Mouse (Mus musculus) stomach, postnatal 0 days (tissue): Measurements from ENCODE around the gene Prm1. TPM values are rescaled to one million over a fixed set of nuclear protein-coding genes. Genes with fewer than 3 reads are reported as not detected.
"Not testable (repeated sequence)": the region's sequence is repeated elsewhere in the genome, so short reads cannot be mapped to it uniquely, and the experiment has no call there.

ENCODE experiments used
- ATAC-seq: fragments of 200-750 bp; cut with Nextera tagmentation; 2 replicates; pipeline ENCODE4 v1.8.0; 2017; ENCODE audit not compliant: low FRiP score, low TSS enrichment
- DNase-seq: peaks from one replicate; pipeline ENCODE4 v3.0.0-alpha.2; 2016; ENCODE audit warnings: low spot score
- H3K27ac ChIP-seq: fragments of 300-500 bp; sonication (generic); replicated peaks from 2 replicates; pipeline ENCODE4 v1.5.1; 2014; ENCODE audit warnings: mild to moderate bottlenecking, control low read depth
- H3K27me3 ChIP-seq: fragments of 300-500 bp; sonication (generic); 2 replicates; pipeline ENCODE4 v1.6.1; 2014; ENCODE audit warnings: low read length; ENCODE audit not compliant: control insufficient read depth, insufficient read depth
- H3K36me3 ChIP-seq: fragments of 300-500 bp; sonication (generic); 2 replicates; pipeline ENCODE4 v1.6.1; 2014; ENCODE audit warnings: low read length, mixed read lengths; ENCODE audit not compliant: control insufficient read depth, insufficient read depth
- H3K4me1 ChIP-seq: fragments of 300-500 bp; sonication (generic); replicated peaks from 2 replicates; pipeline ENCODE4 v1.6.1; 2014; ENCODE audit warnings: antibody characterized with exemption; ENCODE audit not compliant: control insufficient read depth, insufficient read depth
- H3K4me2 ChIP-seq: fragments of 300-500 bp; sonication (generic); replicated peaks from 2 replicates; pipeline ENCODE4 v1.6.1; 2014; ENCODE audit warnings: low read depth, mild to moderate bottlenecking, control low read depth, moderate library complexity
- H3K4me3 ChIP-seq: fragments of 300-500 bp; sonication (generic); 2 replicates; pipeline ENCODE4 v1.5.1; 2014; ENCODE audit warnings: low read depth, low read length, control low read depth
- H3K9ac ChIP-seq: fragments of 300-500 bp; sonication (generic); 2 replicates; pipeline ENCODE4 v1.6.1; 2014; ENCODE audit warnings: mild to moderate bottlenecking, low read length, control low read depth, mixed read lengths
- H3K9me3 ChIP-seq: fragments of 300-500 bp; sonication (generic); 2 replicates; pipeline ENCODE4 v1.6.1; 2016; ENCODE audit warnings: low read length; ENCODE audit not compliant: control insufficient read depth
- CTCF ChIP-seq: IDR thresholded peaks from 2 replicates; pipeline ENCODE4 v1.5.1; 2016; ENCODE audit warnings: antibody characterized with exemption, low read depth, mild to moderate bottlenecking, moderate library complexity
- EP300 ChIP-seq: optimal IDR thresholded peaks from 2 replicates; pipeline ENCODE3; 2016; ENCODE audit warnings: antibody characterized with exemption
- WGBS: fragments of 180-500 bp; shearing (Covaris S2); extraction: QIAGEN DNeasy Blood & Tissue Kit; methylation state at CpG from one replicate; pipeline ENCODE4 v1.1.7; 2014; 5-methylcytosine and 5-hydroxymethylcytosine counted together
- polyA plus RNA-seq: library from polyadenylated mRNA; unstranded; fragments of >200 nt; fragmentation: Nextera tagmentation; extraction: Ambion mirVana; gene quantifications from 2 replicates; pipeline ENCODE4 v1.2.1, GENCODE M21; 2015

Gene Prm1
- polyA plus RNA-seq, result 0.23 TPM in 1 of 2 replicates, not detected in the other

DNA sequence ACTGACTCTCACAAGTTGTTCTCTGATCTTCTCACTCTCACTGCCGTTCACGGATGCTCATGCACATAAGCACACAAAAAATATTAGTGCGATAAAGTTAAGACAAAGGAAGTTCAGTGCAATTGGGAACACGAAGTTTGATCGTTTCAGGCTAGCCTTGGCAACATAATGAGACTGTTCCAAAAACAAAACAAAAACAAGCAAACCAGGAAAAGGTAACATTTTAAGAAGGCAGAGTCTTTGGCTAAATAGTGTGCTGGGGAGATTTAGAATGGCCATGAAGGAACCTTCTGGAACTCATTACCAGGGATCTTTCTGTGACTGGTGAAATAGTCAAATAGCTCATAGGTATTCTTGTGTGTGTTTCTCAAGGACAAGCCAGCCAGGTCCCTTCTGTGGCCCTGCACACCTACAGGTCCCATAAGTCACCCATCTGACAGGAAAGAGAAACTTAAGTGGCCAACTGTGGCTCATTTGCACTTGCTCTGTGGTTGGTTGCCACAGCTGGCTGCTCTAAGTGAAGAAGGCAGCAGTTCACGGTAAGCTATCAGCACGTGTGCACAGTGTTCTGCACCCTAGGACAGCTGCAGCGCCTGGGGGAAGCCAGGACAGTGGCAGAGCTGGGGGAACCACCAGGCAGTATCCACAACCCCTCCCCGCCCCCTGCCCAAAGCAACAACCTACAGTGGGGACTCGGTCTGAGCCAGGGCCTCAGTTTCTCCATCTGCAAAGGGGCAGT is at the start of gene Prm1:
Gene Prm1 (minus strand): TSS at position 51 of the 739 bp plus-strand sequence.
- no peak within 1 kb of the TSS for H3K4me2 ChIP-seq
- no peaks in the 10 kb centered on the region for H3K27me3 ChIP-seq
- TF ChIP-seq CTCF, result no peak
- no peak for TF ChIP-seq EP300
- DNase-seq, result no peak
- no peak within 1 kb of the TSS for H3K27ac ChIP-seq
- H3K4me1 ChIP-seq, result no peaks in the 10 kb centered on the region
- no peak within 1 kb of the TSS for H3K9ac ChIP-seq
- no peak for ATAC-seq
- no peak within 1 kb of the TSS for H3K4me3 ChIP-seq
- H3K36me3 ChIP-seq, result no peaks in the 10 kb centered on the region
- no peaks in the 10 kb centered on the region for H3K9me3 ChIP-seq
- WGBS, result 81% methylated on average over 10 of the region's 10 CpGs

GRCm38 (mm10) chr16:10852216-10852615 is 46.6 kb upstream of the Prm1 start:
- not testable (repeated sequence) for H3K4me3 ChIP-seq, H3K4me2 ChIP-seq, H3K9me3 ChIP-seq, H3K9ac ChIP-seq, ATAC-seq, H3K27ac ChIP-seq, H3K36me3 ChIP-seq, H3K4me1 ChIP-seq, DNase-seq, H3K27me3 ChIP-seq
- 87% methylated on average over 10 of the region's 10 CpGs for WGBS

DNA sequence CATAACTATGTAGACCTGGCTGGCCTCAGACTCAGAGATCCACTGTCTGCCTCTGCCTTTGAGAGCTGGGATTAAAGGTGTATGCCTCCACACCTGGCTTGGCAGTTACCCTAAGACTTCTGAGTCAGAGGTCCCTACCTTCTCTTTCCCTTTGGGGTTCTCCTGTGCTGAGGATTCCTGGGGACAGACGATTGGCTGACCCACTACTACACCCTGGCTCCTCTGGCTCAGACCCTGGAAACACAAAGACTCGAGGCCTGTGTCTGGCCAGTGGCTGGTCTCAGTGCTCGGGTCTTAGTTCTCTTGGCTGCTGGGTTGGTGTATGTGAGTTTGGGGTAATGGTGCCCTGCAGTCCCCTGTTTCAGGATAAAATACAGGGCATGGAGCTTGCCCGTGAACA is 45.3 kb upstream of the Prm1 start:
- H3K4me3 ChIP-seq, result no peak overlapping the region
- ATAC-seq (no peak), DNase-seq (no peak)
- no peaks in the 10 kb centered on the region for H3K27me3 ChIP-seq
- peak overlapping the region; percentile 65; the same call in 1 of the 2 replicates for H3K27ac ChIP-seq
- H3K4me1 ChIP-seq, result peaks cover 7% of the 10 kb centered on the region; the same call in 1 of the 2 replicates
- no peaks in the 10 kb centered on the region for H3K9me3 ChIP-seq
- H3K9ac ChIP-seq, result no peak overlapping the region
- TF ChIP-seq EP300, result no peak
- TF ChIP-seq CTCF, result no peak
- WGBS, result 45% methylated on average over 4 of the region's 4 CpGs
- no peak overlapping the region for H3K4me2 ChIP-seq
- no peaks in the 10 kb centered on the region for H3K36me3 ChIP-seq

- no peak; the same call in 1 of the 2 replicates for TF ChIP-seq CTCF
- TF ChIP-seq EP300, result no peak
- WGBS, result 29% methylated on average over 12 of the region's 12 CpGs
- H3K4me1 ChIP-seq, result peaks cover 7% of the 10 kb centered on the region; the same call in 1 of the 2 replicates
- no peak overlapping the region for H3K4me2 ChIP-seq
- ATAC-seq (peak; percentile 63; the same call in 1 of the 2 replicates), DNase-seq (peak; percentile 83)
- no peak overlapping the region for H3K4me3 ChIP-seq
- H3K9me3 ChIP-seq, result no peaks in the 10 kb centered on the region
- H3K36me3 ChIP-seq, result no peaks in the 10 kb centered on the region
- peak overlapping the region; percentile 65; the same call in 1 of the 2 replicates for H3K27ac ChIP-seq
- no peak overlapping the region; the same call in 1 of the 2 replicates for H3K9ac ChIP-seq
- H3K27me3 ChIP-seq, result no peaks in the 10 kb centered on the region
Measured at GRCm38 (mm10) chr16:10849965-10850861, 44.6 kb upstream of the Prm1 start.

GRCm38 (mm10) chr16:10846503-10846902 is 40.9 kb upstream of the Prm1 start:
- DNase-seq (peak; percentile 77), ATAC-seq (peak; percentile 86)
- TF ChIP-seq EP300, result no peak
- peak; percentile 89 for TF ChIP-seq CTCF
- Histone ChIP-seq H3K9ac (no peak overlapping the region), H3K36me3 (no peaks in the 10 kb centered on the region), H3K4me3 (no peak overlapping the region), H3K27ac (no peak overlapping the region), H3K4me1 (peaks cover 12% of the 10 kb centered on the region), H3K27me3 (no peaks in the 10 kb centered on the region), H3K9me3 (no peaks in the 10 kb centered on the region), H3K4me2 (no peak overlapping the region)
- 60% methylated on average over 4 of the region's 4 CpGs for WGBS
